Mouse (Mus musculus) cortical plate, adult 2 months (tissue): ENCODE results near the gene Ints6.

ENCODE experiments used
- CTCF ChIP-seq: fragments of 200-500 bp; IDR thresholded peaks from 2 replicates; pipeline ENCODE4 v1.5.1; 2011; ENCODE audit warnings: mild to moderate bottlenecking, control low read depth, low read length; ENCODE audit not compliant: insufficient read depth; ENCODE audit errors: extremely low read depth
- POLR2A ChIP-seq: fragments of 200-500 bp; IDR thresholded peaks from 2 replicates; pipeline ENCODE4 v1.6.1; 2011; ENCODE audit warnings: mild to moderate bottlenecking, low read length, control low read depth; ENCODE audit not compliant: insufficient read depth; ENCODE audit errors: extremely low read depth

GRCm38 (mm10) chr14:62724560-62724959 lies 36.4 kb downstream of the Ints6 start:
- TF ChIP-seq POLR2A = no peak
- TF ChIP-seq CTCF = no peak
